Mouse (Mus musculus) thymus, postnatal 14 days (tissue): ENCODE data around the gene Rpl19.

ENCODE experiments used
- DNase-seq: peaks from one replicate; pipeline ENCODE4 v3.0.0; 2021

Rpl19 gene

GRCm38 (mm10) chr11:98024516-98024915, 2.0 kb upstream of the Rpl19 start:
- DNase-seq: no peak

- DNase-seq: no peak
Measured at GRCm38 (mm10) chr11:98026248-98026569, 301 bp upstream of the Rpl19 start.

GRCm38 (mm10) chr11:98027297-98027688, 783 bp downstream of the Rpl19 start:
- DNase-seq: no peak

DNA sequence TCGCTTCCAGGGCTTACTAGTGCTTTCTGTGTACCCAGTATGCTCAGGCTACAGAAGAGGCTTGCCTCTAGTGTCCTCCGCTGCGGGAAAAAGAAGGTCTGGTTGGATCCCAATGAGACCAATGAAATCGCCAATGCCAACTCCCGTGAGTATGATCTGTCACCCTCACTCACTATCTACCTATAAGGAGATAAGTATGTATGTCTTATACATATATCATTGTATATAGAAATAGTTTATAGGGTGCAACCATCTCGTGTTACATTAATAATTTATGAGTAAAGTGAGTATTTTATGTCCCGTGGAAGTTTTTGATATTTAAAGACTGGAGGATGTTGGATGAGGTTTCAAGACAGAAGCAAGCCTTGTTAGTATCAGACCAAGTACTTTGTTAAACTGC, 1.3 kb downstream of the Rpl19 start:
- DNase-seq: no peak

DNA sequence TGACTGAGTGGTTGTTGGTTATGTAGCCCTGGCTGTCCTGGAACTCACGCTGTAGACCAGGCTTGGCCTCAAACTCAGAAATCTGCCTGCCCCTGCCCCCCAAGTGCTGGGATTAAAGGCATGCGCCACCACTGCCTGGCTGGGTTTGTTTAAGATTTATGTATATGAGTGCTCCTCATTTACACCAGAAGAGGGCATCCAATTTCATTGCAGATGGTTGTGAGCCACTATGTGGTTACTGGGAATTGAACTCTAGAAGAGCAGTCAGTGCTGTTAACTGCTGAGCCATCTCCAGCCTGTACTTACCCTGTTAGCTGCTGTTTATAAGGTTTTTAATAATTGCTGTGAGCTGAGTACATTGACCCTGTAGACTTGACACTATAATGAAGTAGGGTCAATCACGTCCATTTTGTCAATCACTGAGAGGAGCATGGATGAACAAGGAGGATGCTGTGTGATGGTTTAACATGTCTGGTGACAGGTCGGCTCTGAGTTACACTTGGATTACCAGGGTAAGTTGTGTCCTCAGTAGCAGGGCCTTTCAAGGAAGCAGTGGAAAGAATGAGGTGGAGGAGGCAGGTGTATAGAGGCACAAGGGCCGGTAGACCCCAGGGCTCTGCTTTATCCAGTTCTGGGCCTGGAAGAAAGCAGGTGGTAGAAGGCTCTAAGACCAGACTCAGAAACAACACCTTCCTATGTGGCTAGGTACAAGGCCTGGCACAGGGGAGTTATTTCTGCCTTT, 4.4 kb downstream of the Rpl19 start:
- DNase-seq: no peak

- peak; percentile 79 for DNase-seq
Measured at GRCm38 (mm10) chr11:98031443-98031770, 4.9 kb downstream of the Rpl19 start.

GRCm38 (mm10) chr11:98034061-98034460, 7.6 kb downstream of the Rpl19 start:
- DNase-seq: no peak

DNA sequence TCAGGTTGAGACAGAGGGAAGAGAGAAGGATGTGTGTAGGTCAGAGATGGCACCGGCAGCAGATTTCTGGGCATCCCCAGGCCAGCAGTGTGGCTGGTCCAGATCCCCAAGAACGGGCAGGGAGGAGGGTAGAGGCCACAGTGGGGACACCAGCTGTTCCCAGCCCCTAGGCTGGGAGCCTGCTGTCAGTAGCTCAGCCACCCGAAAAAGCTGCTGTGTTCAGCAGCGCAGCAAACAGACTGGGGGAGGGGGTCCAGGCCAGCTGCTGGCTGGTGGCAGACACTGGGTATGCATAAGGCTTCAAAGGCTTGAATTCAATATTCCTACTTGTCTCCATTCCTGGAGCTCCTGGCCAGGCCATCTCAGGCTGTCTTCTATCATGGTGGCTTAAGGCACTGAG, 8.3 kb downstream of the Rpl19 start:
- no peak for DNase-seq

- DNase-seq: no peak
Measured at GRCm38 (mm10) chr11:98035977-98036377, 9.5 kb downstream of the Rpl19 start.

GRCm38 (mm10) chr11:98037871-98038270, 11.4 kb downstream of the Rpl19 start:
- no peak for DNase-seq

DNA sequence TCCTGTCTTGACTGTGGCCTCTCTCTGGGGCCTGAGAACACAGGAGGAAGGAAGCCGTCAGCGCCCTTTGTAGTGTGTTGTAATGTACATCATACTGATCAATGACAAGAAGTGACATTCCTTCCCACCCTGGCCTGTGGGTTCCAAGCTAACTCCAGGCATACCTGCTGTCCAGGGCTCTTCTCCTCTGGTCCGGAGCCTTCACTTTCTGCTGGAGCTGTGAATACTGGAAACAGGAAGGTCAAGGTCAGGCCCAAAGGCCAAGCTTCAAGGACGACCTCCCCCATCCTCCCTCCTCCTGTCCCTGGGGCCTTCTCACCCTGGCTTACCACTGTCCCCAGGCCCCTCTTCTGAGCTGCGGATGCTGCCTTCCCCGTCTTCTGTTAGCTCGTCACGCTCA, 14.5 kb downstream of the Rpl19 start:
- no peak for DNase-seq

DNA sequence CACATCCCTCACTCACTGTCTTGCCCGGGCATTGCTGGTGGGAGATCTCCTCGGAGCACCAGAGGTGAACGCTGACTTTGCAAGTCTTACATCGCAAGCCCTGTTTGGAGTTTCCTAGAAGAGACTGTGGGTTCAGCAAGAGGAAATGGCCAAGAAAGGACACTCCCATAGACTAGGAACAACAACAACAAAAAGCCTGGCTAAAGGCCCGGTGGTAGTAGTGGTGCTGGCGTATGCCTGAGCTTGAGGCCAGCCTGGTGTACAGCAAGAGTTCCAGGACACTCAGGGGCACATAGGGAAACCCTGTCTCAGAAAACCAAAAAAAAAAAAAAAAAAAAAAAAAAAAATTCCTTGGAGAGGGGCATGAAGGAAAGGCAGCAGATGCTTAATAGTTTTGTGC, 16.2 kb downstream of the Rpl19 start:
- DNase-seq: no peak

GRCm38 (mm10) chr11:98044074-98044473, 17.6 kb downstream of the Rpl19 start:
- DNase-seq: no peak

- no peak for DNase-seq
Measured at GRCm38 (mm10) chr11:98045596-98045995, 19.1 kb downstream of the Rpl19 start.

- no peak for DNase-seq
Measured at GRCm38 (mm10) chr11:98046466-98046865, 20.0 kb downstream of the Rpl19 start.

- no peak for DNase-seq
Measured at GRCm38 (mm10) chr11:98047745-98048144, 21.2 kb downstream of the Rpl19 start.

DNA sequence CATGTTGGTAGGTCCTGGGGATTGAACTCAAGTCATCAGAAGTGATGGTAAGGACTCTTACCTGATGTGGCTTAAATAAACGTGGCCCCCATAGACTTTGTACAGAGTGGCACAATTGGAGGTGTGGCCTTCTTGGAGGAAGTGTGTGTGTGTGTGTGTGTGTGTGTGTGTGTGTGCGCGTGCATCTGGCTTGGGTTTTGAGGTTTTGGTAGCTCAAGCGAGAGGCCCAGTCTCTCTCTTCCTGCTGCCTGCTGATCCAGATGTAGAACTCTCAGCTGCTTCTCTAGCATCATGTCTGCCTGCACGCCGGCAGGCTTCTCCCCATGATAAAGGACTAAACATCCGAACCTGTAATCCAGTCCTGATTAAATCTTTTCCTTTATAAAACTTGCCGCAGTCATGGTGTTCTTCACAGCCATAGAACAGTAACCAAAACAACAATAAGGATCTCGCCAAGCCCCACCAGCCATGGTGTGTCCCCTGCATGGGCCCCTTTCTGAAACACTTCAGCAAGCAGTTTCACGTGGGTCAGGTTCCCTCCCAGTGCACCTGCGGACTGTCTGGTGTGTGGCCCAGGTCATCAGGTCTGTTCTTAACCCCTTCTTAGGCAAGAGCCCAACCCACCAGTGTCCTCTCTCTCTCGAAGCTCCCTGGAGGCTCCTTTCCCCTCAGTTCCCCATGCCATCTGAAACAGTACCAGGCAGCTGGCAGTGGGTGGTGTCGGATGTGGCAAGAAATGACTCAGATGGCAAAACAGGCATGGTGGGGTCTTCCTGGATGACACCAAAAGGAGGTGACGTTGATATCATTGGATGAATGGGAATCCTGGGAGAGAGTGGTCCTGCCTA, 23.4 kb downstream of the Rpl19 start:
- DNase-seq: peak; percentile 65

- DNase-seq: peak; percentile 30
Measured at GRCm38 (mm10) chr11:98050520-98050815, 24.0 kb downstream of the Rpl19 start.

DNA sequence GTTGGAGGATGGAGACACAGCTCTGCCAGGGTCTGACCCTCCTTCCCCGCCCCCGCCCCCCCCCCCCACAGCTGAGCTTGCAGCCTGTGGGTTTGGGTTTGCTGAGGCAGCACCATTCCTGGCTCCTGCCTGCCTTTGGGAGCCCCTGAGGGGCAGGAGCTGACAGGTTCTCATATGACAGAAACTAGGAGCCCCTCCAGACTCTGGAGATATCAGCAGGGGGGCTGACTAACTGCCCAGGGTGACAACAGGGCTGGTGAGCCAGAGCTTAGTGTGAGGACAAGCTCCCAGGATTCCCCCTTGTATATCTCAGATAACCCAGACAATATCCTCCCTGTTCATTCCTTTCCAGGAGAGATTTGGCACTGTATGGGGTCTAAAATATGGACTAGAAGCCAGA, 24.4 kb downstream of the Rpl19 start:
- DNase-seq: no peak

GRCm38 (mm10) chr11:98051611-98052128, 25.2 kb downstream of the Rpl19 start:
- no peak for DNase-seq

- DNase-seq: peak; percentile 43
Measured at GRCm38 (mm10) chr11:98052129-98052988, 25.8 kb downstream of the Rpl19 start.

DNA sequence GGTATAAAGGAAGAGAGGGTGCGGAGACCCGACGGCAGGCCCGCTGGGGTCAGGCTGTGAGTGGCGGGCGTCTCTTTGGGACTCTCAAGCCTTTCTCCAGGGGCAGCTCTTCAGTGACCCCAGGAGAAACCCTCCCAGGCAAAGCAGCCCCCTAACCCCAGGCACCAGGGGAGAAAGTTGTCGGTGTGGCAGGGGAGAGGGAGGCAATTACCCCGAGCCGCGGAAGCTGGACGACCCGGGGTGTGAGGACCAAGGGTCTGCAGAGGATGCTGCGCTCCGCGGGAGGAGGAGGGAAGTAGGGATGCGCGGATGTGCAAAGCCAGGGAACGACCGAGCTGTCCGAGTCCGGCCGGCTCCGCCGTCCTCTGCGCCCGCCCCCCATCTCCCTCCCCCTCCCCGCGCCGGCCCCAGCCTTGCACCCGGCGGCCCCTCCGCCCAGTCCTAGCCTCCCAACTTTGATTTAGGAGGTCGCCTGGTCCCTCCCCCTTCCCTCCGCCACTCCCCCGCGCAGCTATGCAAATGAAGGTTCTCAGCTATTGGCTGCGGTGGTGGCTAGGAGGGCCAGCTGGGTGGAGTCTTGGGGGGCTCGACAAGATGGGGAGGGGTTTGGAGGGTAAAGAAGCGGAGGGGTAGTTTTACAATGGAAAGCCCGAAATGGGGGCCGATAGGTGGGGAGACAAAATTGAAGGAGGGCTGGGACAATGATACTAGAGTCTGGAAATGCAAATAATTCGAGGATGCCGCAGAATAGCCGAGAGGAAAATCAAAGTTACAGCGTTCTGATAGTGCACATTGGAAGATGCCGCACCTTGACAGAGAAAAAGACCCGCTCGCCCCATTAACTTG, 26.7 kb downstream of the Rpl19 start, which contains the start of gene Stac2:
Gene Stac2, minus strand, starts transcription at position 474 of the 846 bp plus-strand sequence.
- DNase-seq: peak; percentile 83

- no peak for DNase-seq
Measured at GRCm38 (mm10) chr11:98057466-98057865, 31.0 kb downstream of the Rpl19 start.
